Mouse (Mus musculus) E14TG2a.4 (cell line): ENCODE data around the gene Qtrt1.

Experiments
- CTCF ChIP-seq: conservative IDR thresholded peaks from 2 replicates; pipeline ENCODE4 v1.5.1; 2014; ENCODE audit warnings: low read length
- NANOG ChIP-seq: IDR thresholded peaks from 2 replicates; pipeline ENCODE4 v1.6.1; 2014; ENCODE audit warnings: borderline replicate concordance, low read length, mixed read lengths
- POU5F1 ChIP-seq: IDR thresholded peaks from 2 replicates; pipeline ENCODE4 v1.6.1; 2014; ENCODE audit warnings: low read length, borderline replicate concordance

- TF ChIP-seq CTCF (no peak), NANOG (no peak), POU5F1 (no peak)
These were observed 43.5 kb upstream of the Qtrt1 start for GRCm38 (mm10) chr9:21368131-21368584.
